Mouse (Mus musculus): ENCODE measurements around the gene Rnf44. TPM values are rescaled to one million over a fixed set of nuclear protein-coding genes. Genes with fewer than 3 reads are reported as not detected.

Rnf44 gene
- polyA plus RNA-seq, 1 experiment from 2014 or later, result 92.7 TPM

DNA sequence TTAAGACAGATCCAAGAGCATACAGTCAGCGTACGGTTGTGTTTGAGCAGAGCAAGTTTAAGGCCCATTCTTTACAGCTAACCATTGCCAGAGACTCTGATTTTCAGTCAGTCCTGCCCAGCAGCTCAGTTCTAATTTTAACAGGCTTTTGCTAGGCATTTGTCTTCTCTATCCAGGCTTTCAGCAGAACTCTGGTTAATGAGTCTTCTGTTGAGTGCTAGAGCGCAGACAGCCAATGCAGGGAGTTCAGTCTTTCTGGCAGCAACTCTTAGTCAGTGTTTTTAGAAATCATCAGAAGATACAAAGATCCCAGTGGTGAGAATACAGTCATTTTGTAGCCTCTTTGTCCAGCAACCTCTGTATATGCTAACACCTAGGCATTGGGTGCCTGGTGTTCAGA lies 43.2 kb downstream of the Rnf44 start:
- no peak for ATAC-seq (ENCODE audit: low FRiP score, low TSS enrichment)
- Histone ChIP-seq H3K27me3 (ENCODE audit: control insufficient read depth, insufficient read depth, low read length) (no peaks in the 10 kb centered on the region), H3K9ac (ENCODE audit: low read depth, low read length) (no peak overlapping the region), H3K27ac (ENCODE audit: low read depth, low read length) (no peak overlapping the region), H3K4me1 (ENCODE audit: control insufficient read depth, insufficient read depth, low read length) (no peaks in the 10 kb centered on the region), H3K9me3 (ENCODE audit: control insufficient read depth, low read length) (no peaks in the 10 kb centered on the region), H3K4me2 (replicated peaks; ENCODE audit: low read depth, low read length) (no peak overlapping the region), H3K4me3 (ENCODE audit: low read length) (no peak overlapping the region), H3K36me3 (ENCODE audit: control insufficient read depth, insufficient read depth, low read length) (peaks cover 99% of the 10 kb centered on the region)
- WGBS, result 95% methylated on average over 3 of the region's 3 CpGs

DNA sequence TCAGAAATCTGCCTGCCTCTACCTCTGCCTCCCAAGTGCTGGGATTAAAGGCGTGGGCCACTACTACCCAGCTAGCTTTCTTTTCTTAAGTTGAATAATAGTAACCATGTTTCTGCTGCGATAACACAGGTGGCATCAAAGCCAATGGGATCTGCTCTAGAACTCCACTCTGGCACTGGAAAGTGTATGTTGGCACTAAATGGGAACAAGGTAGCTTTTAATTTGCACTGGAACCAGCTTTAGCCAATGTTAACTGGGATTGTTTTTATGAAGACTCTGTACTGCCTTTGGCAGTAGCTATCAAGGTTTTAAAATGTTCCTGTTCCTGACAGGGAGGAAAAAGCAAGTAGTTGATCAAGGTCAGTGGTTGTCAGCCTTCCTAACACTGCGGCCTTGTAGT lies 58.7 kb downstream of the Rnf44 start:
- 96% methylated on average over 3 of the region's 3 CpGs for WGBS
- Histone ChIP-seq H3K4me2 (replicated peaks; ENCODE audit: low read depth, low read length) (no peak overlapping the region), H3K36me3 (ENCODE audit: control insufficient read depth, insufficient read depth, low read length) (peaks cover 36% of the 10 kb centered on the region), H3K4me1 (ENCODE audit: control insufficient read depth, insufficient read depth, low read length) (no peaks in the 10 kb centered on the region), H3K27ac (ENCODE audit: low read depth, low read length) (no peak overlapping the region), H3K9me3 (ENCODE audit: control insufficient read depth, low read length) (no peaks in the 10 kb centered on the region), H3K4me3 (ENCODE audit: low read length) (no peak overlapping the region), H3K9ac (ENCODE audit: low read depth, low read length) (no peak overlapping the region), H3K27me3 (ENCODE audit: control insufficient read depth, insufficient read depth, low read length) (no peaks in the 10 kb centered on the region)
- ATAC-seq (ENCODE audit: low FRiP score, low TSS enrichment), result no peak

DNA sequence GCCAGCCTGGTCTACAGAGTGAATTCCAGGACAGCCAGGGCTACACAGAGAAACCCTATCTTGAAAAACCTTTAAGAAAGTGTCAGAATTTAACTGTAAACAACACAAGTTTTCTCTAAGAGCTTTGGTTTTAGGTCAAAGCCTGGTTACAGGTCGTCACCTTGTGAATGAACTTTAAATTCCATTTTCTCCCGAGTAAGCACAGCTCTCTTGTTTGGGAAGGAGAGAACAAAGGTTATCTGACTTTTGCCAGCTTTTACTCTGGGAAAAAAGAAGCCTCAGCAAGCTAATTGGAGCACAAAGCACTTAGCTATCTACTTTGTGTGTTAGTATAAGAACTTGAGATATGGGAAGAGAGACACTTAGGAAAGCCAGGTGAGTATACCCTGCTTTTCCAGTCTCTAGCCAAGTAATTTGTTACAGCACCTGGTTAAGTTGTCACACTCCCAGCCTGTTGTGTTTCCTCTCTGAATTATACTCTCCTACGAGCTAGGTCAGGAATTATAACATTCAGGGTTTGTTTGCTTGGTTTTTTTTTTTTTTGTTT lies 60.9 kb downstream of the Rnf44 start:
- no peak overlapping the region for H3K27ac ChIP-seq (ENCODE audit: low read depth, low read length)
- WGBS, result 73% methylated on average over 3 of the region's 3 CpGs

More for the DNA sequence above, 60.9 kb downstream of the Rnf44 start:
- no peak overlapping the region for H3K4me2 ChIP-seq (replicated peaks; ENCODE audit: low read depth, low read length)
- no peaks in the 10 kb centered on the region for H3K9me3 ChIP-seq (ENCODE audit: control insufficient read depth, low read length)
- no peak overlapping the region for H3K4me3 ChIP-seq (ENCODE audit: low read length)
- no peak overlapping the region for H3K9ac ChIP-seq (ENCODE audit: low read depth, low read length)
- no peak for ATAC-seq (ENCODE audit: low FRiP score, low TSS enrichment)
- no peaks in the 10 kb centered on the region for H3K4me1 ChIP-seq (ENCODE audit: control insufficient read depth, insufficient read depth, low read length)
- H3K36me3 ChIP-seq (ENCODE audit: control insufficient read depth, insufficient read depth, low read length), result peaks cover 20% of the 10 kb centered on the region; the same call in 1 of the 2 replicates
- no peaks in the 10 kb centered on the region for H3K27me3 ChIP-seq (ENCODE audit: control insufficient read depth, insufficient read depth, low read length)

Other genes starting within 250 kb of the Rnf44 start
- 142 and 151 TPM in 2 replicates for gene Thoc3, start 225.1 kb downstream of the Rnf44 start, polyA plus RNA-seq (2014; fragmentation: Nextera tagmentation; extraction: Ambion mirVana)
- 14.0 and 17.9 TPM in 2 replicates for gene Simc1, start 190.1 kb downstream of the Rnf44 start, polyA plus RNA-seq (2014; fragmentation: Nextera tagmentation; extraction: Ambion mirVana)
- 96.7 and 158 TPM in 2 replicates for gene 4833439L19Rik, start 128.5 kb downstream of the Rnf44 start, polyA plus RNA-seq (2014; fragmentation: Nextera tagmentation; extraction: Ambion mirVana)
- gene Arl10, start 118.9 kb downstream of the Rnf44 start, polyA plus RNA-seq (2014; fragmentation: Nextera tagmentation; extraction: Ambion mirVana), result 29.7 and 33.5 TPM in 2 replicates
- 78.6 and 88.6 TPM in 2 replicates for gene Nop16, start 103.8 kb downstream of the Rnf44 start, polyA plus RNA-seq (2014; fragmentation: Nextera tagmentation; extraction: Ambion mirVana)
- gene Higd2a, start 103.7 kb downstream of the Rnf44 start, polyA plus RNA-seq (2014; fragmentation: Nextera tagmentation; extraction: Ambion mirVana), result 203 and 224 TPM in 2 replicates
- 36.3 TPM in 2 replicates for gene Cltb, start 82.6 kb downstream of the Rnf44 start, polyA plus RNA-seq (2014; fragmentation: Nextera tagmentation; extraction: Ambion mirVana)
- 87.5 and 126 TPM in 2 replicates for gene Faf2, start 72.1 kb downstream of the Rnf44 start, polyA plus RNA-seq (2014; fragmentation: Nextera tagmentation; extraction: Ambion mirVana)
- 1.2 and 1.9 TPM in 2 replicates for gene Cdhr2, start 7.6 kb upstream of the Rnf44 start, polyA plus RNA-seq (2014; fragmentation: Nextera tagmentation; extraction: Ambion mirVana)
- 0.31 and 0.41 TPM in 2 replicates for gene Gprin1, start 56.0 kb upstream of the Rnf44 start, polyA plus RNA-seq (2014; fragmentation: Nextera tagmentation; extraction: Ambion mirVana)
- not detected in 2 replicates for gene Sncb, start 72.7 kb upstream of the Rnf44 start, polyA plus RNA-seq (2014; fragmentation: Nextera tagmentation; extraction: Ambion mirVana)
- gene Eif4e1b, start 90.1 kb upstream of the Rnf44 start, polyA plus RNA-seq (2014; fragmentation: Nextera tagmentation; extraction: Ambion mirVana), result not detected in 2 replicates
- gene Tspan17, start 95.5 kb upstream of the Rnf44 start, polyA plus RNA-seq (2014; fragmentation: Nextera tagmentation; extraction: Ambion mirVana), result 5.2 and 6.4 TPM in 2 replicates